Mouse (Mus musculus) gonadal fat pad, adult 2 months (tissue): ENCODE results near the gene Flrt1. TPM values are rescaled to one million over a fixed set of nuclear protein-coding genes. Genes with fewer than 3 reads are reported as not detected.

Experiments
- DNase-seq: peaks from one replicate; pipeline ENCODE4 v3.0.0-alpha.2; 2012; ENCODE audit warnings: low read depth
- polyA plus RNA-seq: library from polyadenylated mRNA; depleted of rRNA; stranded (reverse); fragments of >200 nt; gene quantifications from 2 replicates; pipeline ENCODE4 v1.2.3, GENCODE M21; 2012; rRNA removed

Gene Flrt1
- 0.51 and 0.91 TPM in 2 replicates for polyA plus RNA-seq

GRCm38 (mm10) chr19:7105544-7105943, at the start of gene Flrt1:
TSS of gene Flrt1 (minus strand) at chr19:7105729.
- no peak for DNase-seq

- no peak for DNase-seq
Measured at GRCm38 (mm10) chr19:7155196-7155595, 49.7 kb upstream of the Flrt1 start.

GRCm38 (mm10) chr19:7153232-7153631, 47.7 kb upstream of the Flrt1 start:
- DNase-seq = peak; percentile 37

GRCm38 (mm10) chr19:7151927-7152653, 46.6 kb upstream of the Flrt1 start:
- no peak for DNase-seq

- DNase-seq = no peak
Measured at GRCm38 (mm10) chr19:7151300-7151926, 45.9 kb upstream of the Flrt1 start.

- DNase-seq = no peak
Measured at GRCm38 (mm10) chr19:7149158-7149685, 43.7 kb upstream of the Flrt1 start.

- DNase-seq = no peak
Measured at GRCm38 (mm10) chr19:7148541-7149085, 43.1 kb upstream of the Flrt1 start.

GRCm38 (mm10) chr19:7148096-7148495, 42.6 kb upstream of the Flrt1 start:
- DNase-seq = no peak

GRCm38 (mm10) chr19:7146376-7146775, 40.8 kb upstream of the Flrt1 start:
- DNase-seq = no peak

- DNase-seq = no peak
Measured at GRCm38 (mm10) chr19:7144458-7144857, 38.9 kb upstream of the Flrt1 start.

- DNase-seq = no peak
Measured at GRCm38 (mm10) chr19:7143854-7144253, 38.3 kb upstream of the Flrt1 start.

GRCm38 (mm10) chr19:7142207-7142915, 36.8 kb upstream of the Flrt1 start:
- no peak for DNase-seq

GRCm38 (mm10) chr19:7140856-7141421, 35.4 kb upstream of the Flrt1 start:
- no peak for DNase-seq

- DNase-seq = no peak
Measured at GRCm38 (mm10) chr19:7140373-7140772, 34.8 kb upstream of the Flrt1 start.

- DNase-seq = no peak
Measured at GRCm38 (mm10) chr19:7139321-7139720, 33.8 kb upstream of the Flrt1 start.

GRCm38 (mm10) chr19:7138327-7138726, 32.8 kb upstream of the Flrt1 start:
- DNase-seq = no peak

- no peak for DNase-seq
Measured at GRCm38 (mm10) chr19:7136714-7137498, 31.4 kb upstream of the Flrt1 start.

- DNase-seq = no peak
Measured at GRCm38 (mm10) chr19:7136016-7136415, 30.5 kb upstream of the Flrt1 start.

GRCm38 (mm10) chr19:7135525-7135924, 30.0 kb upstream of the Flrt1 start:
- DNase-seq = no peak

- no peak for DNase-seq
Measured at GRCm38 (mm10) chr19:7134631-7135091, 29.1 kb upstream of the Flrt1 start.

GRCm38 (mm10) chr19:7133436-7133835, 27.9 kb upstream of the Flrt1 start:
- DNase-seq = no peak
